Mouse (Mus musculus) bone marrow macrophage, adult 2 months (primary cell): Measurements from ENCODE around the gene Golga5.

Experiments used
- CTCF ChIP-seq: IDR thresholded peaks from 2 replicates; pipeline ENCODE4 v1.5.1; 2012; ENCODE audit warnings: low read depth, mild to moderate bottlenecking, low read length, moderate library complexity
- POLR2A ChIP-seq: IDR thresholded peaks from 2 replicates; pipeline ENCODE4 v1.6.1; 2012; ENCODE audit warnings: mild to moderate bottlenecking, low read depth, low read length, borderline replicate concordance

GRCm38 (mm10) chr12:102505949-102506348 lies 37.0 kb downstream of the Golga5 start:
- TF ChIP-seq POLR2A (no peak), CTCF (no peak)
